In genomic region chr19:3851979-3852681, GRCm38 (mm10) we compare ENCODE assay signal across 8 mouse cellular contexts. TPM values are rescaled to one million over a fixed set of nuclear protein-coding genes. Genes with fewer than 3 reads are reported as not detected.
DNase-seq lines count a peak whose midpoint lies in the region; ATAC-seq and TF ChIP-seq lines count a peak whose summit lies in the region.

No protein-coding gene starts in this region.

- H3K9me3 ChIP-seq in ES-E14 (ENCODE audit: control insufficient read depth, insufficient read depth, low read depth, low read length) = no peaks in the 10 kb centered on the region
- H3K9me3 ChIP-seq in forebrain, embryonic 12.5 days = no peaks in the 10 kb centered on the region

- WGBS in forebrain, embryonic 12.5 days = under 1% methylated on average over 66 of the region's 74 CpGs

- intact Hi-C loops in heart, postnatal 36 days (cut with DNase I) = loop anchor here (2.0 to 5.0 kb wide), 2 partner anchors 55 to 83 kb away; partner anchors contain the start of gene Tcirg1

- in situ Hi-C loops in ES-E14 (cut with MboI; ENCODE audit: low sequenced_read_pairs in 2 of 2, unreplicated experiment in 2 of 2) = no loop called here

- ATAC-seq in forebrain, embryonic 12.5 days (ENCODE audit: low FRiP score) = no peak; the same call in 1 of the 2 replicates

- peak; percentile 17 for DNase-seq in ES-E14 (ENCODE audit: low read depth, low spot score)
- peak; percentile 73 for DNase-seq in brain, adult 2 months (ENCODE audit: low read depth, low spot score)
- DNase-seq in heart, postnatal 36 days = peak; percentile 51 to 74
- peak; percentile 37 to 49 for DNase-seq in layer of hippocampus, postnatal 36 days
- DNase-seq in lung, postnatal 10 days = peak; percentile 67
- peak; percentile 53 for DNase-seq in right cerebral cortex, postnatal 14 days
- peak; percentile 47 to 52 for DNase-seq in urinary bladder, postnatal 36 days (ENCODE audit: low spot score in 2 of 2)

- peak overlapping the region; percentile 72 for H3K4me2 ChIP-seq in forebrain, embryonic 12.5 days

- H3K9ac ChIP-seq in ES-E14 (ENCODE audit: insufficient read depth, low read depth, low read length, poor library complexity, severe bottlenecking) = peak overlapping the region; percentile 95
- H3K9ac ChIP-seq in forebrain, embryonic 12.5 days = peak overlapping the region; percentile 91

- peak overlapping the region; percentile 90 for H3K4me3 ChIP-seq in ES-E14 (ENCODE audit: insufficient read depth in 1 of 2, low read depth in 1 of 2, low read length in 2 of 2, poor library complexity in 1 of 2, severe bottlenecking in 1 of 2)
- peak overlapping the region; percentile 92 for H3K4me3 ChIP-seq in forebrain, embryonic 12.5 days (replicated peaks)

- H3K27me3 ChIP-seq in forebrain, embryonic 12.5 days = no peaks in the 10 kb centered on the region

- no peaks in the 10 kb centered on the region for H3K36me3 ChIP-seq in ES-E14 (ENCODE audit: control insufficient read depth, insufficient read depth, low read length, poor library complexity, severe bottlenecking)
- H3K36me3 ChIP-seq in forebrain, embryonic 12.5 days (replicated peaks) = no peaks in the 10 kb centered on the region

- H3K27ac ChIP-seq in ES-E14 (ENCODE audit: insufficient read depth, low read depth, low read length, poor library complexity, severe bottlenecking) = peak overlapping the region; percentile 89
- H3K27ac ChIP-seq in forebrain, embryonic 12.5 days = peak overlapping the region; percentile 98

- H3K4me1 ChIP-seq in ES-E14 (ENCODE audit: control insufficient read depth in 2 of 2, insufficient read depth in 2 of 2, low read length in 2 of 2, poor library complexity in 1 of 2) = peaks cover 4 to 16% of the 10 kb centered on the region in 2 experiments; a peak in 2 of 4 replicates
- H3K4me1 ChIP-seq in forebrain, embryonic 12.5 days = peaks cover 31% of the 10 kb centered on the region

TF ChIP-seq in ES-E14, 5 proteins besides CTCF, POLR2A, EP300 and RAD21:
- TF ChIP-seq CHD2 (IDR thresholded peaks at IDR 0.05; ENCODE audit: low read depth, low read length) (no peak), ZNF384 (IDR thresholded peaks at IDR 0.05; ENCODE audit: low read depth, low read length) (no peak), HCFC1 (IDR thresholded peaks at IDR 0.05; ENCODE audit: borderline replicate concordance, insufficient read depth, low read length) (no peak), ZC3H11A (IDR thresholded peaks at IDR 0.05; ENCODE audit: borderline replicate concordance, low read depth, low read length) (no peak), MAFK (IDR thresholded peaks at IDR 0.05; ENCODE audit: insufficient read depth, low read depth, low read length) (no peak)

RNA-seq across cellular contexts. Expression of gene Chka, which starts 0.6 kb away (rescaled TPM):
- 79.6 and 86.1 TPM in 2 replicates for total RNA-seq in ES-E14 (2012; rRNA removed)
- polyA plus RNA-seq in forebrain, embryonic 12.5 days (2016; fragmentation: Nextera tagmentation; extraction: Ambion mirVana) = 63.5 and 69.6 TPM in 2 replicates
- 10 to 100 TPM; 10.5 to 11.5 TPM for total RNA-seq in heart, postnatal 36 days (2021)
- total RNA-seq in layer of hippocampus, postnatal 36 days (2021) = 100 to 1,000 TPM; 106 to 122 TPM

RNA-seq across cellular contexts. Expression of gene Tcirg1, which starts 54.8 kb away (rescaled TPM):
- 55.2 and 75.8 TPM in 2 replicates for total RNA-seq in ES-E14 (2012; rRNA removed)
- polyA plus RNA-seq in forebrain, embryonic 12.5 days (2016; fragmentation: Nextera tagmentation; extraction: Ambion mirVana) = 10.3 and 12.4 TPM in 2 replicates
- 10 to 100 TPM in 1 of 2 experiments, 1 to 10 TPM in 1; 9.1 to 17.7 TPM for total RNA-seq in heart, postnatal 36 days (2021)
- 10 to 100 TPM; 20.2 to 22.4 TPM for total RNA-seq in layer of hippocampus, postnatal 36 days (2021)

Comparison
In these comparisons a context has a peak if more than half of its experiments do, and no peak if none do; other contexts are left out.
1. DNase-seq: peak in every context shown above with its lines; median percentile 73 in brain, adult 2 months; 67 in lung, postnatal 10 days; 62 in heart, postnatal 36 days; 53 in right cerebral cortex, postnatal 14 days; 50 in urinary bladder, postnatal 36 days; 43 in layer of hippocampus, postnatal 36 days; 17 in ES-E14.